Mouse (Mus musculus): ENCODE data around the gene Scrg1.
"Not testable (repeated sequence)": the region's sequence is repeated elsewhere in the genome, so short reads cannot be mapped to it uniquely, and the experiment has no call there.

The Scrg1 gene

GRCm38 (mm10) chr8:57455765-57456164 is at the start of gene Scrg1:
Gene Scrg1 (plus strand): TSS chr8:57455923.
- in situ Hi-C loops (cut with MboI, MseI): no loop called here

DNA sequence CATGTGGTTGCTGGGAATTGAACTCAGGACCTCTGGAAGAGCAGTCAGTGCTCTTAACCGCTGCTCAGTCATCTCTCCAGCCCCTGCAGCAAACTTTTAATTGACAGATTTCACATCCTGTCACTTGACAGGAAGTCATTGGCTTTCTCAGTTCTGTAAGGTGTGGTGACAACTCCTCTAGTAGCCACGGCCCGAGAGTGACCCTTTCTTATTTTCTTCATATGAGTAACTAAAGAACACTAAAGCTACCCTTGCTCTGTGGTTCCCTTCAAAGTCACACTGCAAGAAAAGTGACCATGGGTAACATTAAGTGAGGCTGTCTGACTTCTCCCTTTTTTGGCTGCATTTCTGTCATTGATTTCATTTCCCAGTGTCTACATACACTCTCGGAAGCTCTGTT is 49.4 kb upstream of the Scrg1 start:
- in situ Hi-C loops (cut with MboI, MseI): no loop called here

- in situ Hi-C loops (cut with MboI, MseI): no loop called here
These were observed 46.4 kb upstream of the Scrg1 start for GRCm38 (mm10) chr8:57409333-57409732.

- in situ Hi-C loops (cut with MboI, MseI): no loop called here
These were observed 45.8 kb upstream of the Scrg1 start for GRCm38 (mm10) chr8:57409779-57410472.

DNA sequence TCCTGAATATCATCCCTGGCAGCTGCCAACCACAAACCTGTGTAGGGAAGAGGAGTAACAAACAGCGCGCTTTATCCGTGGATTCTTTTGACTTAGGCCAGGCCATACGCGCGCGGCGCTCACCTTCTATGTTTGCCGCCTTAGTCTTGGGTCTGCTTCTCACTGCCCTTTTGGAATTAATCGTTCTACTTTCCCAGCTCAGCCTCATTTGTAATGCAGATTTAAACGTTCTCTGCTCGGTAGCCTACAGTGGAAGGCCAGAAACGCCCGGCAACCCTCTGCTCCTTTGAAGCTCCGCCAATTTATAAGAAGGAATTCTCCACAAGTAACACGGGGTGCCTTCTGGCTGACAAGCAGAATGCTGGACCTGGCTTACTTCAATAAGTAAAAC is 45.3 kb upstream of the Scrg1 start:
- in situ Hi-C loops (cut with MboI, MseI): no loop called here

DNA sequence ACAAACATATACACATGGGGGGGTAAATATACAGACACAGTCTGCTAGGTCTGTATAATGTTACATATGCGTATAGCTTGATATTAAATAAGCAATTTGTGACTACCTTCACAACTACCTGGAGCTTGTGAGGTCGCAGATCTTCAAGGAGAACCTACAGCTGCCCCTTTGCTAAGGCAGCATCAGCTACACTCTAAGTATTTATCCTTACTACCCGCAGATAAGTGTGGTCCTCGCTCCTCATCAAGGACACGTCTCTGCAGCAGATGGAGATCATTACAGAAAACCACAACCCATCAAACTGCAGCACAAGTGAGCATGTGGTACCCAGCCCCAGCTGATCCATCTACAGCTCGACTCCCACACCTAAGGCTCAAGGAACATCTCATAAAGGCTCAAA is 44.4 kb upstream of the Scrg1 start:
- in situ Hi-C loops (cut with MboI, MseI): no loop called here

- in situ Hi-C loops (cut with MboI, MseI): no loop called here
These were observed 38.9 kb upstream of the Scrg1 start for GRCm38 (mm10) chr8:57416827-57417226.

- in situ Hi-C loops (cut with MboI, MseI): loop anchor here in 1 of 2 experiments (5.0 kb wide), 3 partner anchors 74 to 371 kb away; no protein-coding TSS in a partner anchor
These were observed 29.6 kb upstream of the Scrg1 start for GRCm38 (mm10) chr8:57426074-57426473.

DNA sequence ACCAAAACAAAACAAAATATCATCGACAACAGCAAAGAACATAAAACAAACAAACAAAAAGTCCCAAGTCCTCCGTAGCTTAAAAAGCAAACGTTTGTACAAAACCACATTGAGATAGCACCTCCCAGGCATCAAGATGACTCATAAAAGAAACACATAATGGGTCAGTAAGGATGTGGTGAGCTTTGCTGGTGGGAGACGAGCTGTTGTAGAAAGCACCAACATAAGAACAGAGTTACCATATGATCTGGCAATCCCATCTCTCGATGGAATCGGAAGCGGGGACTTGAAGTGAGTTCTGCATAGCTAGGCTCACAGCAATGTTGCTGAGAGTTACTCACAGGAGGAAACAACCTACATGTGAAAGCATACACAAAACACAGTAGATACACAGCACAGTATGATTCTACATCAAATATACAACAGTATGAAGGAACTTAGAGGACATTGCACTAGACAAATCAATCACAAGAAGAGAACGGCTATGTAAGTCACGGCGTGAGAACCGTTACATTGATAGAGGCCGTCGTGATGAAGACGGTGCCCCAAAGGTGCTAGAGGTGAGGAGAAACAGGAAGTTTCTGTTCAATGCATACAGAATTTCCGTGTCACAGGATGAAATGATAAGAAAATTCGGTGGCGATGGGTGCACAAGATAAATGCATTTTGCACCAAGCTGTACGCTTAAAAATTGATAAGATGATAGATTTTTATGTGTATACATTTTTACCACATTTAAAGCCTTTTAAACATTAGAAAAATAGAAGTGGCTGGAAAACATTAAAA is 27.9 kb upstream of the Scrg1 start:
- in situ Hi-C loops (cut with MboI, MseI): loop anchor here in 1 of 2 experiments (5.0 kb wide), 3 partner anchors 75 to 370 kb away; no protein-coding TSS in a partner anchor

GRCm38 (mm10) chr8:57428566-57428965 is 27.2 kb upstream of the Scrg1 start:
- in situ Hi-C loops (cut with MboI, MseI): loop anchor here in 1 of 2 experiments (5.0 kb wide), 3 partner anchors 76 to 369 kb away; no protein-coding TSS in a partner anchor

GRCm38 (mm10) chr8:57429166-57429887 is 26.4 kb upstream of the Scrg1 start:
- in situ Hi-C loops (cut with MboI, MseI): loop anchor here in 1 of 2 experiments (5.0 kb wide), 3 partner anchors 77 to 368 kb away; no protein-coding TSS in a partner anchor

DNA sequence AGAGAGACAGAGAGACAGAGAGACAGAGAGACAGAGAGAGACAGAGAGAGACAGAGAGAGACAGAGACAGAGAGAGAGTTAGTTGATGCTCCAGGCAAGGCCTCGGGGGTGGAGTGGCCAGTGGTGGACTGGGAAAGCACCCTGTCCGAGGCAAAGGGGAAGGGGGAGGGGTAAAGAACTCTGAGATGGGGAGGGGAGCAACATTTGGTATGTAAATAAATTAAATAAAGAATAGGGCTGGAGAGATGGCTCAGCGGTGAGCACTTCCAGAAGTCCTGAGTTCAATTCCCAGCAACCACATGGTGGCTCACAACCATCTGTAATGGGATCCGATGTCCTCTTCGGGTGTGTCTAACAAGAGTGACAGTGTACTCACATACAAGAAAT is 25.8 kb upstream of the Scrg1 start:
- in situ Hi-C loops (cut with MboI, MseI): loop anchor here (5.0 kb wide), 4 partner anchors 77 to 367 kb away; no protein-coding TSS in a partner anchor

- in situ Hi-C loops (cut with MboI, MseI): loop anchor here in 1 of 2 experiments (5.0 kb wide), 3 partner anchors 76 to 366 kb away; no protein-coding TSS in a partner anchor
These were observed 24.8 kb upstream of the Scrg1 start for GRCm38 (mm10) chr8:57430901-57431300.

DNA sequence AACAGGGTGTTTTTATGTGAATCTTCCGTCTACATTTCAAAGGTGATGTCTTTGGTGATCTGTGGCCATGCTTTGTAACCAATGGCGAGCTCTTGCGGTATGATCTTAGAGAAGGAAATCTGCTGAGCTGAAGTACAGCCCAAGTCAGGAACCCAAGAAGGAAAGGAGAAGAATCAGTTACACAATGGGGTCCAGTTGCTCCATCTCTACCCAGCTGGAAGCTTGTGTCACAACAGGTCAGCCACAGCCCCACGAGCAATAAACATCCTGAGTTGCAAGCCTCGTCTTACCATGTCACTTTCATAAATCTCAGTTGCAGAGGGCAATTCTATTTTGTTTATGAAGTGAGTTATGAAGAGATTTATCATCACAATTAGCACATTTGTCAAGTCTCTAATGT is 22.9 kb upstream of the Scrg1 start:
- in situ Hi-C loops (cut with MboI, MseI): loop anchor here in 1 of 2 experiments (5.0 kb wide), 3 partner anchors 74 to 364 kb away; no protein-coding TSS in a partner anchor

DNA sequence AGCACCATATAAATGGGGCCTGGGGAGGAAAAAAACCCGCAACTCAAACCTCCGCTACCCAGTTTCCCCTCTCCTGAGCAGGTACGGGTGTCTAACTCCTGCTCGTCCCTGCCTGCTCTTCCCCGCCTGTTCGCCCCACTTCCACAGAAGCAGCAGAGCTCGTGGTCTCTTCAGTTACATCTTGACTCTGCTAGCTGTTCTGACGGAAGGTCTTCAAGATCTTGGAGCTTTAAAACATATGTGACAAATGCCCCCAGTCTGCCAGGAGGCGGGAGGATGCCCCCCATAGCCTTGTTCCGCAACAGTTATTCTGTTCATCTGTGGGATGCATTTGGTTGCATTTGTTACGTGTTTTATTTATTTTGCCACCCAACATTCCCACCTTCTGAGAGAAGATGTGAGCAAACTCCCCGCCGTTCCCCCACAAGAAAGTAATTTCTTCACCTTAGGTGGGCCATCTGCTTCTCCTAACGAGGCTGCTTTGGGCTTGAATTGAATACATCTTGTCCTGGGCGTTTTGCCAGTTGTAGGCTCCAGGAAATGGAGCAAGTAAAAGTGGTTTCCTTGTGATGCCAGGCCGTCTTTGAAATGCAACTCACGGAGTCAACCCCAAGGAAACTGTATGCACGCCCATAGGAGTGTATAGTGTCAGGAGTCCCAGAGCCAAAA is 19.8 kb upstream of the Scrg1 start:
- in situ Hi-C loops (cut with MboI, MseI): no loop called here

- in situ Hi-C loops (cut with MboI, MseI): no loop called here
These were observed 19.3 kb upstream of the Scrg1 start for GRCm38 (mm10) chr8:57436437-57436796.

DNA sequence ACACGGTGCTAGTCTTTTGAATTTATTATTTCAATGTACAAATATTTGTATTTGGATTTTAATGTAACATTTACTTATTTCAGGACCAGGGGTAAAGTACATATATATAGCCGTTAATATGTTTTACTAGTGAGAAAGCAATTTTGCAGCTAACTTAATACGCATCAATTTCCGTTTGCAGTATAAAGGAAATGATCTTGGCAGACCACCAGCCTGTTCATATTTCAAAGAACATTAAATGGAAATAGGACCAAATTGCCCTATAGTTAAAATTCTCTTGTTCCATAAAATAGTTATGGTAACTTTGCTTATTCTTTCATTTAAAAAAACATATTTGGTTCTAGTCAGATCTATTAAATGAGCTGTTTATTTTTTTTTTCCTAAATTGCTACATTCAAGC is 14.6 kb upstream of the Scrg1 start:
- in situ Hi-C loops (cut with MboI, MseI): no loop called here

DNA sequence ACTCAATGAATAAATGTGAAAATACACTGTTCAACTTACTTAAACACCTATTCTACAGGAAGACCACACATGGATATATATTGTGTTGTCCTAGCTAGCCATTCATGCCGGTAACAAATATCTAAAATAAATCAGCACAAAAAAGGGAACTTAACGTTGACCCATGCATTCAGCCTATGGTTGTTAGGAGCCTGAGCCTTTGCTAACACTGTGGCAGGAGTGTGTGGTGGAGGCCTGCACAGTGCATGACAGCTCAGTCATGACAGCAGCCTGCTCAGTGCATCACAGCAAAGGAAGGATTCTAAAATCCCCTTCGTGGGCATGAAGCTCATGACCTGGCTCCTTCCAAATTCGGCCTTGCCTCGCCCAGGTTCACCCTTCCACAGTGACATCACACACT is 14.2 kb upstream of the Scrg1 start:
- in situ Hi-C loops (cut with MboI, MseI): no loop called here

DNA sequence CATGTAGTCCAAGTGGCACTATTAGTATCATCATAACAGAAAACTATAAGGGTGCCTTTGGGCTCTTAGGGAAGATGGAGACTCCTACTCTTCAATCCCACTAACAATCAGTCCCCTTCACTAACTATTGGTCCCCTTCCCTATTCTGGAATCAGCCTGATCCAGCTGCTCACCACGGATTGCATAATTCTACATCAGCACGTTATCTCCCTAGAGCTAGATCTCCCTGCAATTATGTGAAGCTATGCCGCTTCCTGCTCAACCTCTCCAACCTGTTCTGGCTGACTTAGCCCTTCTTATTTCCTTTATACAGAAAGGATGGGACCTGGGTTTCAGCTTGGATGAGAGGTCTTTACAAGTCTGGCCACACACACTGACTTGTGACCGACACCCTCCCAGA is 12.4 kb upstream of the Scrg1 start:
- in situ Hi-C loops (cut with MboI, MseI): no loop called here

DNA sequence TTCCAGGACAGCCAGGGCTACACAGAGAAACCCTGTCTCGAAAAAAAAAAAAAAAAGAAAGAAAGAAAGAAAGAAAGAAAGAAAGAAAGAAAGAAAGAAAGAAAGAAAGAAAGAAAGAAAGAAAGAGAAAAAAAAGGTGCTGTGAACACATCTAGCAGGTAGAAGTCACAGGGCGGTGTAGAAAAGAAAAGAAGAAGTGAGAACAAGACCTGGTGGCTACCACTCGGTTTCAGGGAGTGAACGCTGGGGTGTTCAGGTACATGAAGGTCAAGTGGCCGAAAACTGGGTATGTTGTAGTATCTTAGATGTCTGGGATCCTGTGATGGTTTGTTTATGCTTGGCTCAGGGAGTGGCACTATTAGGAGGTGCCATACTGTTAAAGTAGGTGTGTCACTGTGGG is 9.8 kb upstream of the Scrg1 start:
- in situ Hi-C loops (cut with MboI, MseI): not testable (repeated sequence)

DNA sequence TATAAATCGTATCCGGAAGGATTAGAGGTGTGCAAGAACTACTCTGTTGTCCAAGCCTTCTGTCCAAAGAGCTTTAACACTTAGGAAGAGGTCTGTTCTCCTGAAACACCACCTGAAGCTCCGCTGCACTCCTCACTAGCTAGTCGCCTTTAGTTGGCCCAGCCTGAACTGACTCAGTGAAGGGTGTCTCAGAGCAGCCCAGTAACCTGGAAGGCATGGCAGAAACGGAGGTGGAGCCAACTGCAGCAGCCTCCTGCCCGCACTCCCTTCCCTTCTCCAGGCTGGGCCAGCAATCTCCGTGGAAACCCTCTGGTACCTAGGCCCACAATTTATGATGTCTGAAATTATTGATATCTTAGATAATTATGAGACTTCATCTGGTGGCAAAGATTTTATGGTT is 5.0 kb upstream of the Scrg1 start:
- in situ Hi-C loops (cut with MboI, MseI): no loop called here
